Mouse (Mus musculus): ENCODE data around the gene Usp29. TPM values are rescaled to one million over a fixed set of nuclear protein-coding genes. Genes with fewer than 3 reads are reported as not detected.

The Usp29 gene
- total and polyA plus RNA-seq, 3 experiments, result not detected

DNA sequence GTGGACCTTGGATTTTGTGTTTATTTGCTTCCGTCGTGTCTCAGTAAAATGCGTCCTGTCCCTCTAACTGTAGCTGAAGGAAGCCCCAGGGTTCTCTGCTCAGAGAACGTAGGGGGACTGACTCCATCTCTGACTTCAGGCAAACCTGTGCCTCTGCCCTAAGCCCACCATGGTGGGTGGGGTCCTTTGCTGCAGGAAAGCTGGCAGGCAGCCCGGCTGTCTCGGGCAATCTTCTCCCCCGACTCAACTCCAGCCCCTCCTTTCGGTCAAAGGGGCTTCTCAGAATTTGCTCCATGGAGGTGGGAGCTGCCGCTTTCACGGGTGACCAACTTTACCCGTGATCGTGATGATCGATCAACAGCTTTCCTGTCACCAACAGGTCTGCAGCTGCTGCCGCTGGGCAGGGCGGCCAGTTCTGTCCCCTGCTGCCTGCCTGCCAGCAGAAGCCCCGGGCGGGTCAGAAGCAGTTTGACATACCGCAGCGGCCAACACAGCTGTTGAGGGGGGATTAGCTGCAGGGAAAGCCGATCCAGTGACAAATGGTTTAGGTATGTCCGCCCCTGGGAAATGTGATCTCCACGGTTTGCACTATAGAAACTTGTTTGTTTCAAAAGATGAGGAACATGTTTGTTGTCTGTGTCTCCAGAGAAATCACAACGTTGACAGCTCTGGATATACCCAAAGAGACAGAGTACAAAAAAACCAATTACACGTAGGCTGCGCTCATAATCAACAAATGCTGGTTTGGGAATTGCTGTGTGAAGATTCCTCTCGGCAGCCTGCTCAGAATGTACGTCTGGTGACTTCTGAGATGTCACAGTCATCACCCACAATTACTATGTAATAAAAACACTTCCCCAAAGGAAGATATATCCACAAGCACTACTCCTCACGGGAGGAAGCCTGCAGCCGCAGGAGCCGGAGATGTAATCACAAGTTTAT, 183.3 kb downstream of the Usp29 start:
- no peak overlapping the region for H3K4me3 ChIP-seq (replicated peaks in 1 of 3; ENCODE audit: low read depth in 2 of 3, low read length in 2 of 3, poor library complexity in 1 of 3)
- H3K27ac ChIP-seq (ENCODE audit: insufficient read depth, low read depth), result no peak overlapping the region
- peaks cover 41% of the 10 kb centered on the region for H3K9me3 ChIP-seq (replicated peaks; ENCODE audit: low read length)

DNA sequence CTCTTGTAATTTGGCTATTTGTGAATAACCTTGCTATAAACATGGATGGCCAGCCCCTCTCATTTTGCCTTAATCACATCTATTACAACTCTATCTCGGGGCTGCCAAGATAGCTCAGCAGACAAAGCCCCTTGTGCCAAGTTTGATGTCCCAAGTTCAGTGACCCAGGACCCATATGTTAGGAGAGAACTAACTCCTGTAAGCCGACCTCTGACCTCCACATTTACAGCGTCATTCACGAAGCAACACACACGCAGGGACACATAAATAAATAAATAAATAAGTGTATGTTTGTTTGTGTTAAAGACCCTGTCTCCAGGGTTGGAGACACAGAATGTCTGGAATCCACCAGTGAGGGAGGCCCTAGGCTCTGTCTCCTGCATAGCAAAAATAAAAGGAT, 186.7 kb downstream of the Usp29 start:
- H3K4me1 ChIP-seq (ENCODE audit: control insufficient read depth in 1 of 2, insufficient read depth in 2 of 2), result no peaks in the 10 kb centered on the region
- H3K9me3 ChIP-seq (replicated peaks; ENCODE audit: low read length), result peaks cover 34% of the 10 kb centered on the region
- H3K27ac ChIP-seq (ENCODE audit: insufficient read depth, low read depth), result no peak overlapping the region
- H3K79me2 ChIP-seq (replicated peaks; ENCODE audit: control insufficient read depth, extremely low read depth, insufficient read depth, poor library complexity, severe bottlenecking), result no peaks in the 10 kb centered on the region
- H3K4me2 ChIP-seq (ENCODE audit: insufficient read depth, low read depth, poor library complexity, severe bottlenecking), result no peak overlapping the region
- H3K9ac ChIP-seq (ENCODE audit: insufficient read depth, low read depth), result no peak overlapping the region
- no peaks in the 10 kb centered on the region for H3K27me3 ChIP-seq (replicated peaks)
- H3K4me3 ChIP-seq (replicated peaks in 1 of 3; ENCODE audit: low read depth in 2 of 3, low read length in 2 of 3, poor library complexity in 1 of 3), result no peak overlapping the region
- no peaks in the 10 kb centered on the region for H3K36me3 ChIP-seq (replicated peaks in 1 of 2; ENCODE audit: control insufficient read depth in 1 of 2, insufficient read depth in 1 of 2, low read length in 1 of 2)
- DNase-seq (ENCODE audit: extremely low read depth), result no peak
- dilution Hi-C loops (cut with MboI; ENCODE audit: extremely low pct_ligation_motif_present, extremely low pct_unique_long_range_greater_than_20kb, low sequenced_read_pairs) (no loop called here), in situ Hi-C loops (cut with MboI; ENCODE audit: low pct_ligation_motif_present, low pct_unique_long_range_greater_than_20kb, low sequenced_read_pairs) (loop anchor here (25.0 kb wide), 2 partner anchors 255 to 555 kb away; partner anchors contain the start of gene Zfp78)
- TF ChIP-seq ELF1 (IDR thresholded peaks at IDR 0.05; ENCODE audit: low read depth, low read length), result no peak
- TF ChIP-seq JUN (IDR thresholded peaks at IDR 0.05; ENCODE audit: insufficient read depth, low read depth, low read length), result no peak
- TF ChIP-seq JUND (conservative IDR thresholded peaks at IDR 0.05; ENCODE audit: low read depth, low read length), result no peak
- TF ChIP-seq KAT2A (IDR thresholded peaks at IDR 0.05; ENCODE audit: insufficient replicate concordance, low read length), result no peak
- no peak for TF ChIP-seq GABPA (IDR thresholded peaks at IDR 0.05; ENCODE audit: insufficient replicate concordance, low read depth, low read length)
- no peak for TF ChIP-seq USF2 (conservative IDR thresholded peaks at IDR 0.05; ENCODE audit: low read depth, low read length)
- no peak for TF ChIP-seq ZKSCAN1 (IDR thresholded peaks at IDR 0.05; ENCODE audit: borderline replicate concordance, low read depth, low read length)

More for the DNA sequence above, 183.3 kb downstream of the Usp29 start:
- in situ Hi-C loops (cut with MboI; ENCODE audit: low pct_ligation_motif_present, low pct_unique_long_range_greater_than_20kb, low sequenced_read_pairs) (loop anchor here (25.0 kb wide), 2 partner anchors 251 to 551 kb away; partner anchors contain the start of gene Zfp78), dilution Hi-C loops (cut with MboI; ENCODE audit: extremely low pct_ligation_motif_present, extremely low pct_unique_long_range_greater_than_20kb, low sequenced_read_pairs) (no loop called here)
- no peaks in the 10 kb centered on the region for H3K27me3 ChIP-seq (replicated peaks)
- DNase-seq (ENCODE audit: extremely low read depth), result no peak
- TF ChIP-seq MAFK (IDR thresholded peaks at IDR 0.05; ENCODE audit: insufficient replicate concordance, low read length), result no peak
- TF ChIP-seq ELF1 (IDR thresholded peaks at IDR 0.05; ENCODE audit: low read depth, low read length), result no peak
- TF ChIP-seq RCOR1 (conservative IDR thresholded peaks at IDR 0.05; ENCODE audit: low read depth, low read length), result no peak
- H3K4me2 ChIP-seq (ENCODE audit: insufficient read depth, low read depth, poor library complexity, severe bottlenecking), result no peak overlapping the region
- no peaks in the 10 kb centered on the region for H3K79me2 ChIP-seq (replicated peaks; ENCODE audit: control insufficient read depth, extremely low read depth, insufficient read depth, poor library complexity, severe bottlenecking)
- no peaks in the 10 kb centered on the region for H3K36me3 ChIP-seq (replicated peaks in 1 of 2; ENCODE audit: control insufficient read depth in 1 of 2, insufficient read depth in 1 of 2, low read length in 1 of 2)
- H3K9ac ChIP-seq (ENCODE audit: insufficient read depth, low read depth), result no peak overlapping the region
- H3K4me1 ChIP-seq (ENCODE audit: control insufficient read depth in 1 of 2, insufficient read depth in 2 of 2), result no peaks in the 10 kb centered on the region

DNA sequence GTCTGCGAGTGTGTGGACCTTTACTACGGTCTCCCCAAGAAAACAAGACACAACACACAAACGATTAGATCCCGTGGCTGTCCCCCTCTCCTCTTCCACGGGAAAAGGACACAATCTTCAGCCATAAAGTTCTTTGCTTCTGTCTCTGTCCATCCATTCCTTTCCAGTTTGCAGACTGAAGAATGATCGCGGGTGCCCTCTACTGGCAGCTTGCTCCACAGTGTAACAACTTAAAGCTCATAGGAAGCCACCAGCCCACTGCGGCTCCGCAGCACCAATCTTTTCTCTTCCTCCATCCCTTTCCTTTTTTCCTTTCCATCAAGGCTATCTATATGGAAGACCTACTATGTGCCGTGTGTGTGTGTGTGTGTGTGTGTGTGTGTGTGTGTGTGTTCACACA, 187.9 kb downstream of the Usp29 start:
- peak; percentile 40 for DNase-seq (ENCODE audit: extremely low read depth)
- no peak overlapping the region for H3K9ac ChIP-seq (ENCODE audit: insufficient read depth, low read depth)
- no peak overlapping the region for H3K4me2 ChIP-seq (ENCODE audit: insufficient read depth, low read depth, poor library complexity, severe bottlenecking)
- H3K27ac ChIP-seq (ENCODE audit: insufficient read depth, low read depth), result no peak overlapping the region
- peaks cover 32% of the 10 kb centered on the region for H3K9me3 ChIP-seq (replicated peaks; ENCODE audit: low read length)
- in situ Hi-C loops (cut with MboI; ENCODE audit: low pct_ligation_motif_present, low pct_unique_long_range_greater_than_20kb, low sequenced_read_pairs), result loop anchor here (25.0 kb wide), 2 partner anchors 256 to 556 kb away; partner anchors contain the start of gene Zfp78
- H3K4me3 ChIP-seq (replicated peaks in 1 of 3; ENCODE audit: low read depth in 2 of 3, low read length in 2 of 3, poor library complexity in 1 of 3), result no peak overlapping the region
- TF ChIP-seq MXI1 (IDR thresholded peaks at IDR 0.05; ENCODE audit: low read depth, low read length), result no peak
- no peak for TF ChIP-seq TCF12 (IDR thresholded peaks at IDR 0.05; ENCODE audit: low read depth, low read length)
- peak; percentile 60 for TF ChIP-seq SMC3 (IDR thresholded peaks at IDR 0.05; ENCODE audit: low read depth, low read length)
- TF ChIP-seq NELFE (IDR thresholded peaks at IDR 0.05; ENCODE audit: low read depth, low read length), result no peak
- TF ChIP-seq CTCF (conservative IDR thresholded peaks at IDR 0.05 in 1 of 2, IDR thresholded peaks at IDR 0.05 in 1 of 2; ENCODE audit: low read depth in 2 of 2, low read length in 2 of 2), result peak in 1 of 2 experiments; percentile 59; a peak in 2 of 4 replicates
- peak; percentile 53 for TF ChIP-seq RAD21 (IDR thresholded peaks at IDR 0.05; ENCODE audit: low read depth, low read length)
- dilution Hi-C loops (cut with MboI; ENCODE audit: extremely low pct_ligation_motif_present, extremely low pct_unique_long_range_greater_than_20kb, low sequenced_read_pairs), result no loop called here
- no peaks in the 10 kb centered on the region for H3K36me3 ChIP-seq (replicated peaks in 1 of 2; ENCODE audit: control insufficient read depth in 1 of 2, insufficient read depth in 1 of 2, low read length in 1 of 2)
- no peaks in the 10 kb centered on the region for H3K79me2 ChIP-seq (replicated peaks; ENCODE audit: control insufficient read depth, extremely low read depth, insufficient read depth, poor library complexity, severe bottlenecking)
- H3K4me1 ChIP-seq (ENCODE audit: control insufficient read depth in 1 of 2, insufficient read depth in 2 of 2), result no peaks in the 10 kb centered on the region
- no peaks in the 10 kb centered on the region for H3K27me3 ChIP-seq (replicated peaks)

All from CH12.LX (cell line).